Mouse (Mus musculus): ENCODE measurements at regions not wholly inside any gene's neighbourhood (a gene's known extent, or its start where the extent isn't known, plus 50 kb on each side); places are given as distances from the start of the nearest gene placed in this dataset.

DNA sequence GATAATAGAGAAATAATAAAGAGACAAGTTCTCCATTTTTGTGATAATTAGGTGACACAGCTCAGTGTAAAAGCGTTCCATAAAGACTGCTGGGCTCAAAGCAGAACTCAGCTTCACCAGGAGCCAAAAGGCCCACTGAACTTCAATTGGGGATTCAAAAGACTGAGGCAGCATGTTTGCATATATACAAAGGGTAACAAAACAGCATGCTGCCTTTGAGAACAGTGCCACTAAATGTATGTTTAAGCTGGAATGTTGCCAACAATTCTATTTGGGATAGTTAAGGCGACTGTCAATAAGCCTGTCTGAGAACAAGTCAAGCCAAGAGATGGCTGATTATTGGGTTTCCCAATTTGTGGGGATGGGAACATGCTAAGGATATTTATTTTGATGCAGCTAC is 642.3 kb downstream of the Actrt1 start:
- TF ChIP-seq CTCF (conservative IDR thresholded peaks at IDR 0.05) = no peak
- Histone ChIP-seq H3K27ac (no peak overlapping the region), H3K4me3 (no peak overlapping the region)
- no peak for DNase-seq (ENCODE audit: low spot score in 2 of 2)

DNA sequence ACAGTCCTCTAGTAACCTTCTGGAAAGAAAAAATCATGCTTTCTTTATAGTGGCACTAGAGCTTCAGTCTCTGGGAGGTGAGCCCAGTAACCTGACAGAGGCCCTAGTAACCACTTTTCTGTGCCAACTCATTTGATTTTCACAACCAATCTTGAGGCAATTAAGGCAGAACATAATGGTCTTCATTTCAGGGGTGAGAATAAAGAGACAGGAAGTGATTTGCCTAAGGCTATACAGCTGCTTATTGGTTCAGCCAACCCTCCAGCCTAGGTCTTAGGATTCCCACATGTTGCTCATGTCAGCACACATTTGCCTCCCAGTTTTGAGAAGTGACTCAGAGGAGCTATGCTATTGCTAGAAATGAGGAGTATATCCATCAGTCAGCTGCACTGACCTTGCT is 670.2 kb downstream of the Actrt1 start:
- TF ChIP-seq CTCF (conservative IDR thresholded peaks at IDR 0.05) = no peak

DNA sequence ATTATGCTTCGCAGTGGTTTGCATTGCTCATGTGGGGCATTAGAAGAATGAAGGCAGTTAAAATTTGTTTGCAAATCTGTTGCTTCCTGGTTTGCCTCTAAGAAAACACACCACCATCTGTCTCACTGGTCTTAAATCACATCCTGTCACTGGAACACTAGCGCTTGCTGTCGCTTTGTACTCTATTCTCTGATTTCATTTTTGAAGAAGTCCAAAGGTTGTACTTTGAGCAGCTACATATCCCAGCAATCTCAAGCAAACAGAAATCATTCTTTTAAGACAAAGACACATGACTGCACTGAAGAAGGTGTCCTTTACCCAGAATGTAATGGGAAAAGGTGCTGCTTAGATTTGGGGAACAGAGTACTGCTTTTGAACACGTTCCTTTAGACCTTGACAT is 680.7 kb downstream of the Actrt1 start:
- H3K27ac ChIP-seq = no peak overlapping the region
- peak in 1 of 2 experiments; percentile 5 for DNase-seq (ENCODE audit: low spot score in 2 of 2)
- no peak overlapping the region for H3K4me3 ChIP-seq
- no peak for TF ChIP-seq CTCF (conservative IDR thresholded peaks at IDR 0.05)

More for the DNA sequence above, 670.2 kb downstream of the Actrt1 start:
- H3K27ac ChIP-seq = no peak overlapping the region
- no peak for DNase-seq (ENCODE audit: low spot score in 2 of 2)
- H3K4me3 ChIP-seq = no peak overlapping the region

DNA sequence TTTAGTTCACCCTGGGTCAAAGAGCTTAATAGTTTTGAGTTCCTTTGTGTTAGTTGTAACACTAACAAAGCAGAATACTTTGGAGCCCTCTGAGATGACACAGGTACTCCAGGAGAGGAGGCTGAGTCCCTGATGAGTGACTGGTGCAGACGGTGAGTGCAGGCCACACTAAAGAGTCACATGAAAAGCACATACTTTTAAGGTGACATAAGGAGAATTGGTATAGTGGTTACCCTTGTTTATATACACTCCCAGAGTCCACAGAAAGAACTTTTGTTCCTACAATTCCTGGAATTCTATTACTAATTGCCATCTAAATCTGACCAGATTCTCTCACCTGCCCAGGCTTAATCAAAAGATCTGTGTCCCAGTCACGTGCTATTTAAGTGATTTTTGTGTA is 681.3 kb downstream of the Actrt1 start:
- Histone ChIP-seq H3K4me3 (no peak overlapping the region), H3K27ac (no peak overlapping the region)
- no peak for DNase-seq (ENCODE audit: low spot score in 2 of 2)
- TF ChIP-seq CTCF (conservative IDR thresholded peaks at IDR 0.05) = no peak

DNA sequence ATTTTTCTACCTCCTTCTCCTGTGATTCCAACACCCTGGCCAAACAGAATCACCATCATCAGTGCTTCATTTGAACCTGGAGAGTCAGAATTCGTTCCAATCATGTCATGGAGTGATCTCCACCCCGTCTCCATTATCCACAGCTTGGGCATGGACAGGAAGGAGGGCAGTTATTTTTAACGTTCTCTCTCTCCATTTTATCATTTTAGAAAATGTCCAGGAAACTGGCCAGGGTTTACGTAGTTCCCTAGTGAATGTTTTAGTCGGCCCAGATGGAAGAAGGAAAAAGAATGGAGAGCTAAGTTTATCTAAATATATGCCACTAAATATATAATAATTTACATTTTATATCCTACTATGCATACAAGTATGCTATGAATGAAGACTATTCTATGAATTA is 701.0 kb downstream of the Actrt1 start:
- no peak overlapping the region for H3K27ac ChIP-seq
- no peak for TF ChIP-seq CTCF (conservative IDR thresholded peaks at IDR 0.05)
- DNase-seq (ENCODE audit: low spot score in 2 of 2) = no peak
- no peak overlapping the region for H3K4me3 ChIP-seq

DNA sequence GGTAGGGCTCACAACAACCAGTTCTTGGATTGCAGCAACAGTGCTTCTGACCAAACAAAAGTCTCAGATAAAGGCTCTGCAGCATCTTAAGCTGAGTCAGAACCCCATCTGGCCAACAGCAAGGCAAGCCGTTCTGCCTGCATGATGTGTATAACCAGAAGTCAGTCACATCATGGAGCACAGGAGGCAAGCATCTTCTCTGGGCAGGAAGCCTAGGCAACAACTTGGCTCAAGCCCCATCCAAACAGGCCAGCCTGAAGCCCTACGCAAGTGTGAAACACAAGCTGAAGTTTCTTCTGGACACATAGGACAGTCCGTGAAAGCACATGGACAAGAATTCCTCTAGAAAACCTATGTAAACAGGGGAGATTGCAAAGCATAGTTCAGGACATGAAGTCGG is 739.7 kb downstream of the Actrt1 start:
- no peak overlapping the region for H3K4me3 ChIP-seq
- DNase-seq (ENCODE audit: low spot score in 2 of 2) = no peak
- no peak for TF ChIP-seq CTCF (conservative IDR thresholded peaks at IDR 0.05)
- H3K27ac ChIP-seq = no peak overlapping the region

Data from layer of hippocampus, adult 2 months (tissue).